Mouse (Mus musculus): ENCODE data around the gene Gfod1. TPM values are rescaled to one million over a fixed set of nuclear protein-coding genes. Genes with fewer than 3 reads are reported as not detected.

The Gfod1 gene
- polyA plus RNA-seq, 1 experiment from 2014 or later = 1.8 TPM

DNA sequence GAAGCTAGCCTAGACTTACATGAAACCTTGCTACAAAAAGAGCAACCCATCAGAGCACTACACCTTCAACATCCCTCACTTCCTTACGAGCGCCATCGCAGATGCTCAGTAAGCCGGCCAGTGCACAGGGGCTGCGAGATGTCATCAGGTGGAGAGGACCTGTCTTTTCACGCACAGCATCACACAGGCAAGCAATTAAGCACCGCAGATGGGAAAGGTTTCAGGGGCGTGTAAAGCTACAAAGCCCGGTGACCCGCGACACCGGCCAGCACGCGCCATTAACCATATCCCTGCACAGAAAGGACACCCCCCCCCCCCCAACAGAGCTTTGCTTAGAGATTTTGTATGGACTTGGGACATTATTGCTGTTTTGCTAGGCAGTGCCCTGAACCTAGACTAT is 30.1 kb downstream of the Gfod1 start:
- DNase-seq (ENCODE audit: low spot score) (no peak), ATAC-seq (ENCODE audit: low read depth) (no peak)
- Histone ChIP-seq H3K36me3 (ENCODE audit: control insufficient read depth, insufficient read depth, low read length) (no peaks in the 10 kb centered on the region), H3K4me3 (ENCODE audit: low read depth, low read length) (no peak overlapping the region), H3K9ac (ENCODE audit: low read depth, low read length) (no peak overlapping the region), H3K27ac (replicated peaks; ENCODE audit: low read depth, low read length) (no peak overlapping the region), H3K27me3 (replicated peaks; ENCODE audit: control insufficient read depth, insufficient read depth, low read length) (no peaks in the 10 kb centered on the region), H3K9me3 (ENCODE audit: control insufficient read depth, low read length) (no peaks in the 10 kb centered on the region), H3K4me1 (ENCODE audit: control insufficient read depth, insufficient read depth, low read length) (0 out of 2 replicates have a peak, but pooled peaks cover 7% of the 10 kb centered on the region), H3K4me2 (ENCODE audit: low read depth, low read length) (no peak overlapping the region)
- 89% methylated on average over 14 of the region's 14 CpGs for WGBS

DNA sequence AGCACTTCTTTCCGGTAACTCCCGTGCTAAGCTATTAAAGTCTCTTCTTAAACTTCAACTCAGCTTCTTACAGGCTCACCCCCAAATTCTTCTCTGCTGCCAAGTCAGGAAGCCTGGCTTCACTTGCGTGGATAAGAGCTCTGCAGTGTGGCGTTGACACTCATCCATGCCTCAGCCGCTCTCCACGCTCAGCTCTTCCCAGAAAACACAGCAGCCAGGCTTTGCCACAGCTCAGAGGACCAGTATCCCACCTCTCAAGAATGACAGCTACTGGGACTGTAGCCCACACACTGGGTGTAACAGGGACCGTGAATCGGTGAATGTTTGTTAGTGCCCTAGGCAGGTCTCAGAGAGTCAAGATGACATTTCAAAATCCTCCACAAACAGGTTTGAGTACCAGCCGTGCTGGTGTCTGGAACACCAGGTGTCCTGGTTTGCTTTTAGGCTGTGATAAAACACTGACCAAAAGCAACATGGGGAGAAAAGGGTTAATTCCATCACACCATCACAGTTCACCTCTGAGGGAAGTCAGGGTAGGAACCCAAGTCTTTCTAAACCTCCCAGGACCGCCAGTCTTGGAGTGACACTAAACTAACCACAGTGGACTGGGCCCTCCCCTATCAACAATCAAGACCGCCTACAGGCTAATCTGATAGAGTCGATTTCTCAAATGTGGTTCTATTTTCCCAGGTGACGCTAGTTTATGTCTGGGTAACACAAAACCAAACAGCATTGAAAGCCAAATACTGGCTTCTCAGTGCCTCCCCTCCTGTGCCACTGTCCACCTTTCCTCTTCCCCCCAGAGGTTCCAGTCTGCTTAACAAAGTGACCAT is 31.5 kb downstream of the Gfod1 start:
- Histone ChIP-seq H3K4me1 (ENCODE audit: control insufficient read depth, insufficient read depth, low read length) (0 out of 2 replicates have a peak, but pooled peaks cover 10% of the 10 kb centered on the region), H3K36me3 (ENCODE audit: control insufficient read depth, insufficient read depth, low read length) (no peaks in the 10 kb centered on the region), H3K27me3 (replicated peaks; ENCODE audit: control insufficient read depth, insufficient read depth, low read length) (no peaks in the 10 kb centered on the region), H3K27ac (replicated peaks; ENCODE audit: low read depth, low read length) (no peak overlapping the region), H3K9ac (ENCODE audit: low read depth, low read length) (no peak overlapping the region), H3K4me3 (ENCODE audit: low read depth, low read length) (no peak overlapping the region), H3K9me3 (ENCODE audit: control insufficient read depth, low read length) (no peaks in the 10 kb centered on the region), H3K4me2 (ENCODE audit: low read depth, low read length) (no peak overlapping the region)
- DNase-seq (ENCODE audit: low spot score) (peak; percentile 42), ATAC-seq (ENCODE audit: low read depth) (no peak)
- 65% methylated on average over 13 of the region's 13 CpGs for WGBS

DNA sequence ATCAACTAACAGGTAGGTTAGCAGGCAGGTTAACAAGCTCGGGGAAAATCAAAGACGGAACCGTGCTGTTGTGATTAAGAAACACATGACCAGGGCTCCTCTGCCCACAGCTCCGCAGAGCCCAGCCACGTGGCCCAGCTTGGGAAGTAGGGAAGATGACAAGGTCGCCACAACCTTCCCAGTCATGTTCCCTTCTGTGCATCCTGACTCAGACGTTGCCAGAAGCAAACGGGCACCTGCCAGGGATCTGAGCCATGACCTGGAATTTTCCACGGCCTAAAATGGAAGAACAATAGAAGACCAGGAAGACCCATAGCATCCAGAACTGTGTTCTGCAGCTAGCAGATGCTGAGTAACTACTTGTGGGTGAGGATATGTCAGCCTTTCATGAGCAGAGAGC is 32.5 kb downstream of the Gfod1 start:
- WGBS = 69% methylated on average over 9 of the region's 9 CpGs
- Histone ChIP-seq H3K4me2 (ENCODE audit: low read depth, low read length) (no peak overlapping the region), H3K4me3 (ENCODE audit: low read depth, low read length) (no peak overlapping the region), H3K4me1 (ENCODE audit: control insufficient read depth, insufficient read depth, low read length) (0 out of 2 replicates have a peak, but pooled peaks cover 10% of the 10 kb centered on the region), H3K36me3 (ENCODE audit: control insufficient read depth, insufficient read depth, low read length) (no peaks in the 10 kb centered on the region), H3K9me3 (ENCODE audit: control insufficient read depth, low read length) (no peaks in the 10 kb centered on the region), H3K27me3 (replicated peaks; ENCODE audit: control insufficient read depth, insufficient read depth, low read length) (no peaks in the 10 kb centered on the region), H3K27ac (replicated peaks; ENCODE audit: low read depth, low read length) (no peak overlapping the region), H3K9ac (ENCODE audit: low read depth, low read length) (no peak overlapping the region)
- DNase-seq (ENCODE audit: low spot score) (no peak), ATAC-seq (ENCODE audit: low read depth) (no peak)

DNA sequence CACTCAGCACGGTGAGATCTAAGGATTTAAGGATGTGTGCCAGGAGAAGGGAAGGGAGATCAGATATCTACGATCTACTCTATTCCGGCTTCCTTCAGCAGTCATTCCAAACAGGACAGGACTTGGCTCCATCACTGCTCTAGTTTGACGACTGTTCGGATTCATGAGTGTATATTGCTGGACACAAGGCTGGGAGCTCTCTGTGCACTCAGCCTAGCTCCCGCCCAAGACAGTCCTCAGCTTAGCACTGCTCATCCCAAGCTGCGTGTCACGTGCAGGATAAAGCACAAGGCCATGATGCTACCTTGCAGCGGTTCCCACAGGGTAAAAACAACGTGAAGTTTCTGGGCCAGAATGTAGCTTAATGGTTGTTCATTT is 33.8 kb downstream of the Gfod1 start:
- H3K9me3 ChIP-seq (ENCODE audit: control insufficient read depth, low read length) = no peaks in the 10 kb centered on the region
- 72% methylated on average over 10 of the region's 10 CpGs for WGBS
- H3K27ac ChIP-seq (replicated peaks; ENCODE audit: low read depth, low read length) = no peak overlapping the region
- H3K36me3 ChIP-seq (ENCODE audit: control insufficient read depth, insufficient read depth, low read length) = no peaks in the 10 kb centered on the region
- H3K27me3 ChIP-seq (replicated peaks; ENCODE audit: control insufficient read depth, insufficient read depth, low read length) = no peaks in the 10 kb centered on the region
- no peak overlapping the region for H3K9ac ChIP-seq (ENCODE audit: low read depth, low read length)
- DNase-seq (ENCODE audit: low spot score) (no peak), ATAC-seq (ENCODE audit: low read depth) (no peak)
- H3K4me3 ChIP-seq (ENCODE audit: low read depth, low read length) = no peak overlapping the region
- H3K4me1 ChIP-seq (ENCODE audit: control insufficient read depth, insufficient read depth, low read length) = 0 out of 2 replicates have a peak, but pooled peaks cover 10% of the 10 kb centered on the region
- H3K4me2 ChIP-seq (ENCODE audit: low read depth, low read length) = no peak overlapping the region

DNA sequence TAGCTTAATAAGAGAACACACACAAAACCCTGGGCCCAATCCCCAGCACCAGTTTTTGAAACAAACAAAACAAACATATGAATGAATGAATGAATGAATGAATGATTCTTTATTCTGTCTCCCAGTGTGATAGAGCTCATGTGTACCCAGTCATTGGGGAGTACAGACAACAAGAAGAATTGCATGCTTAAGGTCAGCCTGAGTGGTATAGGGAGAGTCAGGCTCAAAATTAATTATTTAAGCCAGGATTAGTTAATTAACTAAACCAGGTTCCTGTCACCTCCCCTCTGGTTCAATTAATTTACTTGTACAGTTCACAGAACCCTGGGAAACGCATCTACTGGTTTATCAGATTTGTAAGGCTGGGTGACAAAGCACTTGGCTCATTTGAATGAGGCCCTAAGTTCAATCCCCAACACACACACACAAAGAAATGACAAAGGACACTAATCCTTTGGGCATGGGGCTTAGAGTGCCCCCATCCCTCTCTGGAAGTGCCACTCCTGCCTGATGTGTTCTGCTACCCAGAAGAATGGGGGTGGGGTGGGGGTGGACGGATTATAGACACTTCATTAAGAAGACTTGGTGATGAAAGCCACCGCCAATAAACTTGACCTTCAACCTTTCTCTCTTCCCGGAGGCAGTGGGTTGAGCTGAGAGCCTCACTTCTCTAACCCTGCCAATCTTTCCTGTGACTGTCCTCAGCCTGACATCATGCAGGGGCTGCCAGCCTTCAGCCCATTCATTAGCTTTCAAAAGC is 34.3 kb downstream of the Gfod1 start:
- 39% methylated on average over 4 of the region's 4 CpGs for WGBS
- H3K4me3 ChIP-seq (ENCODE audit: low read depth, low read length) = no peak overlapping the region
- H3K4me2 ChIP-seq (ENCODE audit: low read depth, low read length) = no peak overlapping the region
- H3K4me1 ChIP-seq (ENCODE audit: control insufficient read depth, insufficient read depth, low read length) = 0 out of 2 replicates have a peak, but pooled peaks cover 10% of the 10 kb centered on the region
- no peaks in the 10 kb centered on the region for H3K36me3 ChIP-seq (ENCODE audit: control insufficient read depth, insufficient read depth, low read length)
- no peak for DNase-seq (ENCODE audit: low spot score)
- no peaks in the 10 kb centered on the region for H3K9me3 ChIP-seq (ENCODE audit: control insufficient read depth, low read length)
- no peaks in the 10 kb centered on the region for H3K27me3 ChIP-seq (replicated peaks; ENCODE audit: control insufficient read depth, insufficient read depth, low read length)
- no peak overlapping the region for H3K9ac ChIP-seq (ENCODE audit: low read depth, low read length)
- H3K27ac ChIP-seq (replicated peaks; ENCODE audit: low read depth, low read length) = no peak overlapping the region
- no peak for ATAC-seq (ENCODE audit: low read depth)

DNA sequence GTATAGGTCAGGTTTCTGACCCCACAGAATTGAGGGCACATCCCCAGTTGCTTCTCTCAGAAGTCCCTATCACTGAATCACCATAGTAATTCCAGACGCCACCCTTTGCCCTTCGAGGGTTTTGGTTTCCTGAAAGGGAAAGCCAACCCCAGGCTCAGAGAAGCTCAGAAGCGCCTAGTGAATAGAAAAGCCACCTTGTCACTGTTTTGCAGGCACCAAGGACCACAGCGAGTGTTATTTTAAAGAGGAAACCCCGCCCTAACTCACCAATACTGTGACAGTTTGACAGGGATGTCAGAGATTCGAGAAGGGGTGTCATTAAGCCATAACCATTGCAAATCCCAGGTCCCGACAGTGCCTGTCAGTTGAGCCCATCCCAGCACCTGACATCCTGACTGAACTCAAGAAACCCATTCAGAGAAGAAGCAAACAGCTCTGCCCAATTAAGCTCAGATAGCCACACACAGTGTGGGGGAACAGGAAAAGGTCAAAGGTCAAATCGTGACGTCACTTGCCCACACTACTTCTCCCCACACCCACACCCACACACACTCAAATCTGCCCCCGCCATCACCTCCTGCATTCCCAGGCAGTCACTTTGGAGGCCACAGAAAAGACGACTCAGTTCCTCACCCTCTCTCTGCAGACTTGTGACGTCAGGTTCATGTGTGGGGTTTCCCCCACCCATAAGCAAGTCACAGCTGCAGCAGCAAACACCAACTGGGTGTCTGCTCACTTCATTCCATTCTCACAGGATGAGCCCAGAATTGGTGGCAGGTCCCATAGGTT is 35.2 kb downstream of the Gfod1 start:
- DNase-seq (ENCODE audit: low spot score) = peak; percentile 16
- no peaks in the 10 kb centered on the region for H3K36me3 ChIP-seq (ENCODE audit: control insufficient read depth, insufficient read depth, low read length)
- no peak for ATAC-seq (ENCODE audit: low read depth)

DNA sequence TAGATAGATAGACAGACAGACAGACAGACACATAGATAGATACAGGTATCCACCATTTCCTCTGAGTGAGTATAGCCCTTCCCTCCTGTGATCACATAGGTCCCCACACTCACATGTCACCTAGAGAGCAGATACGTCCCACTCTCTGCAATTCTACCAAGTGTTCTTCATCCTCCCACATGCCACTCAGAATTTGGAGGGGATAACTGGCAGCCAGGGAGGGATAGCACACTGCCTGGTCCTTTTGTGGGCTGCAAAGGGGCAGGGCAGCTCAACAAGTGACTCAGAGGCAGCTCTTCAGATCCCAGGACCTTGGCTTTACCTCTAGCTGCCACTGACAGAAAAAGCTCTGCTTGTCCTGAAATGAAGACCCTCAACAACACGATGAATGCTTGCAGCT is 36.1 kb downstream of the Gfod1 start:
- no peak for DNase-seq (ENCODE audit: low spot score)
- WGBS = 87% methylated on average over 2 of the region's 2 CpGs
- Histone ChIP-seq H3K4me1 (ENCODE audit: control insufficient read depth, insufficient read depth, low read length) (0 out of 2 replicates have a peak, but pooled peaks cover 10% of the 10 kb centered on the region), H3K9ac (ENCODE audit: low read depth, low read length) (no peak overlapping the region), H3K36me3 (ENCODE audit: control insufficient read depth, insufficient read depth, low read length) (no peaks in the 10 kb centered on the region), H3K4me3 (ENCODE audit: low read depth, low read length) (no peak overlapping the region), H3K27ac (replicated peaks; ENCODE audit: low read depth, low read length) (no peak overlapping the region), H3K9me3 (ENCODE audit: control insufficient read depth, low read length) (no peaks in the 10 kb centered on the region), H3K4me2 (ENCODE audit: low read depth, low read length) (no peak overlapping the region), H3K27me3 (replicated peaks; ENCODE audit: control insufficient read depth, insufficient read depth, low read length) (no peaks in the 10 kb centered on the region)
- ATAC-seq (ENCODE audit: low read depth) = no peak

More for the DNA sequence above, 35.2 kb downstream of the Gfod1 start:
- Histone ChIP-seq H3K4me2 (ENCODE audit: low read depth, low read length) (no peak overlapping the region), H3K27me3 (replicated peaks; ENCODE audit: control insufficient read depth, insufficient read depth, low read length) (no peaks in the 10 kb centered on the region), H3K4me1 (ENCODE audit: control insufficient read depth, insufficient read depth, low read length) (0 out of 2 replicates have a peak, but pooled peaks cover 10% of the 10 kb centered on the region), H3K4me3 (ENCODE audit: low read depth, low read length) (no peak overlapping the region), H3K9ac (ENCODE audit: low read depth, low read length) (no peak overlapping the region), H3K27ac (replicated peaks; ENCODE audit: low read depth, low read length) (no peak overlapping the region), H3K9me3 (ENCODE audit: control insufficient read depth, low read length) (no peaks in the 10 kb centered on the region)
- WGBS = 47% methylated on average over 12 of the region's 12 CpGs

DNA sequence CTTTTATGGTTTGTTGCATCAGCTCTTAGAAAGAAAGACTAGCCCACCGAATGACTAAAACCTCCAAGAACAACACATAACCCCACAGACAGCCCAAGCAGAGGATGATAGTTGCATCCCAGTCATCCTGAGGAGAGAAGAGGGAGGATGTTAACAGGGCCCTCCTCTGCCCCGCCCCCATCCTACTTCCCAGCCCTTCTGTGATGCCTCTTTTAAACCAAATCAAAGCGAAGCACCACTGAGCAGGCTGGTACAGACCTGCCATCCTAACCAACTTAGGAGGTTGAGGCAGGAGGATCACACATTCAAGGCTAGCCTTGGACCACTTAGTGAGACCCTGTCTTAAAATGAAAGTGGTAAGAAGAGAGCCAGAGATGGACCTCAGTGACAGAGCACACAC is 36.8 kb downstream of the Gfod1 start:
- ATAC-seq (ENCODE audit: low read depth) = no peak
- 93% methylated on average over 3 of the region's 3 CpGs for WGBS

More for the DNA sequence above, 36.8 kb downstream of the Gfod1 start:
- no peak overlapping the region for H3K27ac ChIP-seq (replicated peaks; ENCODE audit: low read depth, low read length)
- DNase-seq (ENCODE audit: low spot score) = no peak
- H3K4me2 ChIP-seq (ENCODE audit: low read depth, low read length) = no peak overlapping the region
- H3K9ac ChIP-seq (ENCODE audit: low read depth, low read length) = no peak overlapping the region
- no peaks in the 10 kb centered on the region for H3K27me3 ChIP-seq (replicated peaks; ENCODE audit: control insufficient read depth, insufficient read depth, low read length)
- no peak overlapping the region for H3K4me3 ChIP-seq (ENCODE audit: low read depth, low read length)
- H3K9me3 ChIP-seq (ENCODE audit: control insufficient read depth, low read length) = no peaks in the 10 kb centered on the region
- H3K36me3 ChIP-seq (ENCODE audit: control insufficient read depth, insufficient read depth, low read length) = no peaks in the 10 kb centered on the region
- H3K4me1 ChIP-seq (ENCODE audit: control insufficient read depth, insufficient read depth, low read length) = 0 out of 2 replicates have a peak, but pooled peaks cover 4% of the 10 kb centered on the region
